Mouse (Mus musculus): ENCODE results near the gene Ptger3.

DNA sequence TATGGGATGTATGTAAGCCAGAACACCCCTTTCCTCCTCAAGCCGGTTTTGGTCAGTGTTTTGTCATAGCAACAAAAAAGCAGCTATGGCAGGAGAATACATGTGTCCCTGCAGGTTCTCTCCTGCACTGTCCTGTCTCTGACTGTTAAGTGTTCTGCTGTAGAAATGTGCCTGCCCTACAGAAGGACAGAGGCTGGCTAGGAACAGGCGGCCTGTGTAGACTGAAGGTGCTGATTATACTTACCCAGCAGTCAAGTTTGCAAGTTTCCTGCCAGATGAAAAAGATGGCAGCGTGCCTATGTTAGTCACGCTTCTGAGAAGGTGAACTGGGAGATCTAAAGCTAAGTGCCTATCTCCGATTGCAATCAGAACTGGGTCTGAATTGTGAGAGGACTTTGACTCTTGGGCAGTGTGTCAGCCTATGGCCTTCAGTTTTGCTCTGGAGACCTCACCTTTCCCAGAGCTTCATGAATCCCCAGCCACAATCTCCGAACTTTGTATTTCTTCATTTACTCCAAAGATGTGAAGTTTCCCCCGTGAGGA, 31.2 kb downstream of the Ptger3 start:
- no peak for TF ChIP-seq CTCF (IDR thresholded peaks at IDR 0.05; ENCODE audit: extremely low read depth, insufficient read length, insufficient replicate concordance, low read depth, low read length)
- no peak for TF ChIP-seq POLR2A (IDR thresholded peaks at IDR 0.05; ENCODE audit: low read depth, low read length)
